Mouse (Mus musculus) yolk sac, embryonic 10.5 days (tissue): ENCODE results near the gene Grin2d.

Source experiments
- DNase-seq: peaks from one replicate; pipeline ENCODE4 v3.0.0-alpha.2; 2017; ENCODE audit warnings: low spot score

Gene Grin2d

DNA sequence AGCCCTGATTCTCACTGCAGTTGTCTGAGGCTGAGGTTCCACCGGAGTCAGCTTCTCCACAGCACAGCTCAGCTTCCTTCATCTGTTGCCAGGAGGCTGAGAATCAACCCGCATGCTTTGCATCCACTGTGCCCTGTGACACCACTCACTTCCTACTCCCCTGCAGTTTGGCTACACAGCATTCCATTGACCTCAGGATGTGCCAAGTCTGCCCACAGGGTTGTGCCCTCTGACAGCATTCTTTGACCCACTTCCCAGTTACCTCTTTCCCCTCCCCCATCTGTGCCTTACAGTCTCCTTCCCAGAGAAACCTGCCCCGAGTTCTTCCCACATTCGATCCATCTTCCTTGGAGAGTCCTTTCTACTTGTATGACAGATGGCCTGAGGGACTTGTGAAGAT is 95.9 kb downstream of the Grin2d start:
- DNase-seq, result no peak
